Mouse (Mus musculus) adipose tissue, adult 10 weeks (tissue): ENCODE data around the gene Hs3st3b1. TPM values are rescaled to one million over a fixed set of nuclear protein-coding genes. Genes with fewer than 3 reads are reported as not detected.

Source experiments
- polyA plus RNA-seq: library from polyadenylated mRNA; stranded (reverse); fragments of 350-450 nt; fragmentation: Illumina TruSeq; extraction: RNeasy Lipid Tissue Mini Kit (QIAGEN cat#74804); gene quantifications from one replicate; pipeline ENCODE4 v1.2.3, GENCODE M21; 2014; ENCODE audit warnings: low read depth, low replicate concordance

Hs3st3b1 gene
- 41.2 TPM for polyA plus RNA-seq

DNA sequence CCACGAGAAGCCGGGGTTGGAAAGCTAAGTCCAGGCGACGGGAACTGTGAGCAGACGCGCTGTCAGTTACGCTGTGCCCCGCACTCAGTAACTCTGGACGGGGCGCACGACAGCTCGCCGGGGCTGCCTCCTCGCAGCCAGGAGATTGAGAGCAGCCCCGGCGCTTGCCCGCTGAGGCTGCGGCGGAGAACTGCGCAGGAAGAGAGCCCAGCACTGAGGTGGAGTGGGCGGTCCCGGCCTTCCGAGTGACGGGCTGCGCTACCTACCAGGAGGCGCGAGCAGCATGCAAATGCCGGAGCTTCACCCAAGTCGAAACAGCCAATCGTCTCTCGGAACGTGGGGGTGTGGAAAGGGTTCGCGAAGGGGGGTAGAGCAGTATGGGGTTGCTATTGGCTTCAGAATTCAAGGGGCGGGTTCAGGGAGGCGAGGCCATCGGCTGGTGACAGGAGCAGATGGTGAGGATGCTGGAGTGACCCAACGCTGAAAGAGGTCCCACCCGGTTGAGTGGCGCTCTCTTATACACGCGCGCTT is at the start of gene Hs3st3b1:
Gene Hs3st3b1 (minus strand): TSS at position 200 of the 531 bp plus-strand sequence.

Other genes with a start within 250 kb of the Hs3st3b1 start
- 9.1 TPM for gene Cox10, start 157.2 kb upstream of the Hs3st3b1 start, polyA plus RNA-seq